Mouse (Mus musculus): ENCODE measurements at regions not wholly inside any gene's neighbourhood (a gene's known extent, or its start where the extent isn't known, plus 50 kb on each side); places are given as distances from the start of the nearest gene placed in this dataset.
A peak's percentile ranks its signal among the peaks of the same experiment; 100 is the strongest.

GRCm38 (mm10) chr10:37231936-37232556, 93.3 kb upstream of the Marcks start:
- Histone ChIP-seq H3K79me2 (replicated peaks; ENCODE audit: control insufficient read depth, extremely low read depth, insufficient read depth, poor library complexity, severe bottlenecking) (no peaks in the 10 kb centered on the region), H3K4me2 (ENCODE audit: insufficient read depth, low read depth, poor library complexity, severe bottlenecking) (peak overlapping the region; percentile 88), H3K27ac (ENCODE audit: insufficient read depth, low read depth) (peak overlapping the region; percentile 99), H3K4me3 (replicated peaks in 1 of 3; ENCODE audit: low read depth in 2 of 3, low read length in 2 of 3, poor library complexity in 1 of 3) (peak overlapping the region in 2 of 3 experiments; percentile 27 to 43), H3K9ac (ENCODE audit: insufficient read depth, low read depth) (peak overlapping the region; percentile 76), H3K36me3 (replicated peaks in 1 of 2; ENCODE audit: control insufficient read depth in 1 of 2, insufficient read depth in 1 of 2, low read length in 1 of 2) (no peaks in the 10 kb centered on the region), H3K4me1 (ENCODE audit: control insufficient read depth in 1 of 2, insufficient read depth in 2 of 2) (peaks cover 32 to 77% of the 10 kb centered on the region in 2 experiments), H3K27me3 (replicated peaks) (no peaks in the 10 kb centered on the region), H3K9me3 (replicated peaks; ENCODE audit: low read length) (no peaks in the 10 kb centered on the region)
- dilution Hi-C loops (cut with MboI; ENCODE audit: extremely low pct_ligation_motif_present, extremely low pct_unique_long_range_greater_than_20kb, low sequenced_read_pairs): no loop called here
- peak; percentile 83 for DNase-seq (ENCODE audit: extremely low read depth)
- in situ Hi-C loops (cut with MboI; ENCODE audit: low pct_ligation_motif_present, low pct_unique_long_range_greater_than_20kb, low sequenced_read_pairs): loop anchor here (10.0 kb wide), 1 partner anchor 97 kb away; the partner anchor contains the start of gene Marcks
- TF ChIP-seq ELF1 (IDR thresholded peaks at IDR 0.05; ENCODE audit: low read depth, low read length) (peak; percentile 40; the same call in 1 of the 2 replicates), TCF12 (IDR thresholded peaks at IDR 0.05; ENCODE audit: low read depth, low read length) (peak; percentile 69), MAFK (IDR thresholded peaks at IDR 0.05; ENCODE audit: insufficient replicate concordance, low read length) (peak; percentile 82), ETS1 (conservative IDR thresholded peaks at IDR 0.05; ENCODE audit: low read depth, low read length) (peak; percentile 95), USF1 (IDR thresholded peaks at IDR 0.05; ENCODE audit: low read depth, low read length) (no peak), E2F4 (IDR thresholded peaks at IDR 0.05; ENCODE audit: insufficient replicate concordance, low read depth, low read length) (peak; percentile 66; the same call in 1 of the 2 replicates), JUND (conservative IDR thresholded peaks at IDR 0.05; ENCODE audit: low read depth, low read length) (peak; percentile 48; the same call in 1 of the 2 replicates), IRF4 (IDR thresholded peaks at IDR 0.05; ENCODE audit: low read depth, low read length) (peak; percentile 46; the same call in 1 of the 2 replicates), MAZ (IDR thresholded peaks at IDR 0.05; ENCODE audit: low read depth, low read length) (peak; percentile 15), NRF1 (IDR thresholded peaks at IDR 0.05; ENCODE audit: low read depth, low read length) (peak; percentile 53; the same call in 1 of the 2 replicates), RCOR1 (conservative IDR thresholded peaks at IDR 0.05; ENCODE audit: low read depth, low read length) (peak; percentile 70), ZMIZ1 (IDR thresholded peaks at IDR 0.05; ENCODE audit: low read depth, low read length) (0 out of 2 replicates have a peak, but pooled peaks have one; percentile 44), RAD21 (IDR thresholded peaks at IDR 0.05; ENCODE audit: low read depth, low read length) (no peak; the same call in none of the 2 replicates), ZNF384 (IDR thresholded peaks at IDR 0.05; ENCODE audit: low read depth, low read length) (peak; percentile 95), MEF2A (IDR thresholded peaks at IDR 0.05; ENCODE audit: borderline replicate concordance, low read depth, low read length) (peak; percentile 76), EP300 (IDR thresholded peaks at IDR 0.05; ENCODE audit: low read length) (peak; percentile 84), ZKSCAN1 (IDR thresholded peaks at IDR 0.05; ENCODE audit: borderline replicate concordance, low read depth, low read length) (no peak), CHD2 (IDR thresholded peaks at IDR 0.05; ENCODE audit: low read length) (peak; percentile 81), TBP (conservative IDR thresholded peaks at IDR 0.05; ENCODE audit: low read depth, low read length) (0 out of 2 replicates have a peak, but pooled peaks have one; percentile 25), MXI1 (IDR thresholded peaks at IDR 0.05; ENCODE audit: low read depth, low read length) (0 out of 2 replicates have a peak, but pooled peaks have one; percentile 60), USF2 (conservative IDR thresholded peaks at IDR 0.05; ENCODE audit: low read depth, low read length) (no peak), GABPA (IDR thresholded peaks at IDR 0.05; ENCODE audit: insufficient replicate concordance, low read depth, low read length) (no peak), SMC3 (IDR thresholded peaks at IDR 0.05; ENCODE audit: low read depth, low read length) (peak; percentile 18; the same call in 1 of the 2 replicates), CHD1 (IDR thresholded peaks at IDR 0.05; ENCODE audit: low read depth, low read length) (peak; percentile 31; the same call in 1 of the 2 replicates), HCFC1 (IDR thresholded peaks at IDR 0.05; ENCODE audit: low read depth, low read length) (no peak; the same call in none of the 2 replicates), SIN3A (IDR thresholded peaks at IDR 0.05; ENCODE audit: low read length) (peak; percentile 71; the same call in 1 of the 2 replicates), BHLHE40 (IDR thresholded peaks at IDR 0.05; ENCODE audit: low read depth, low read length) (peak; percentile 55; the same call in 1 of the 2 replicates), POLR2AphosphoS2 (IDR thresholded peaks at IDR 0.05; ENCODE audit: low read depth, low read length) (peak; percentile 45; the same call in 1 of the 2 replicates), JUN (IDR thresholded peaks at IDR 0.05; ENCODE audit: insufficient read depth, low read depth, low read length) (peak; percentile 10; the same call in 1 of the 2 replicates), MAX (IDR thresholded peaks at IDR 0.05; ENCODE audit: low read length) (peak; percentile 75)

Measured in CH12.LX (cell line).